Mouse (Mus musculus) fibroblast of lung, adult 2 months (primary cell): ENCODE measurements around the gene Osbp2.

Experiments used
- DNase-seq: peaks from one replicate; pipeline ENCODE4 v3.0.0-alpha.2; 2011; ENCODE audit warnings: low read depth

Osbp2 gene

GRCm38 (mm10) chr11:3862661-3863453 is 846 bp downstream of the Osbp2 start:
- DNase-seq: no peak

GRCm38 (mm10) chr11:3860361-3860760 is 3.3 kb downstream of the Osbp2 start:
- DNase-seq: no peak

- DNase-seq: no peak
Measured at GRCm38 (mm10) chr11:3859778-3860177, 3.9 kb downstream of the Osbp2 start.

GRCm38 (mm10) chr11:3857902-3858301 is 5.8 kb downstream of the Osbp2 start:
- no peak for DNase-seq

GRCm38 (mm10) chr11:3855846-3856245 is 7.9 kb downstream of the Osbp2 start:
- DNase-seq: peak; percentile 40

- no peak for DNase-seq
Measured at GRCm38 (mm10) chr11:3854156-3854555, 9.5 kb downstream of the Osbp2 start.

- DNase-seq: no peak
Measured at GRCm38 (mm10) chr11:3853481-3854034, 10.1 kb downstream of the Osbp2 start.

- DNase-seq: no peak
Measured at GRCm38 (mm10) chr11:3853031-3853430, 10.7 kb downstream of the Osbp2 start.

- no peak for DNase-seq
Measured at GRCm38 (mm10) chr11:3851872-3852271, 11.8 kb downstream of the Osbp2 start.

- DNase-seq: no peak
Measured at GRCm38 (mm10) chr11:3850746-3851277, 12.9 kb downstream of the Osbp2 start.

- DNase-seq: no peak
Measured at GRCm38 (mm10) chr11:3850315-3850614, 13.4 kb downstream of the Osbp2 start.

- DNase-seq: no peak
Measured at GRCm38 (mm10) chr11:3849469-3850314, 14.0 kb downstream of the Osbp2 start.

GRCm38 (mm10) chr11:3846351-3846750 is 17.4 kb downstream of the Osbp2 start:
- no peak for DNase-seq

GRCm38 (mm10) chr11:3843943-3844734 is 19.6 kb downstream of the Osbp2 start:
- DNase-seq: no peak

- DNase-seq: no peak
Measured at GRCm38 (mm10) chr11:3835271-3835670, 28.4 kb downstream of the Osbp2 start.

GRCm38 (mm10) chr11:3834421-3835098 is 29.1 kb downstream of the Osbp2 start:
- DNase-seq: no peak

- no peak for DNase-seq
Measured at GRCm38 (mm10) chr11:3833544-3834420, 29.9 kb downstream of the Osbp2 start.

GRCm38 (mm10) chr11:3832193-3832901 is 31.4 kb downstream of the Osbp2 start:
- peak; percentile 63 for DNase-seq

- DNase-seq: no peak
Measured at GRCm38 (mm10) chr11:3829736-3830135, 34.0 kb downstream of the Osbp2 start.

GRCm38 (mm10) chr11:3824138-3824537 is 39.6 kb downstream of the Osbp2 start:
- DNase-seq: no peak
